Mouse (Mus musculus): ENCODE measurements around the gene Spin1. TPM values are rescaled to one million over a fixed set of nuclear protein-coding genes. Genes with fewer than 3 reads are reported as not detected.
A peak's percentile ranks its signal among the peaks of the same experiment; 100 is the strongest.

Gene Spin1
- polyA plus RNA-seq, 1 experiment from 2014 or later, result 63.4 TPM

GRCm38 (mm10) chr13:51095196-51095715 is 5.4 kb upstream of the Spin1 start:
- H3K4me1 ChIP-seq (replicated peaks), result 0 out of 2 replicates have a peak, but pooled peaks cover 5% of the 10 kb centered on the region
- no peaks in the 10 kb centered on the region for H3K36me3 ChIP-seq
- no peak overlapping the region for H3K4me3 ChIP-seq
- no peak overlapping the region for H3K27ac ChIP-seq (ENCODE audit: poor library complexity, severe bottlenecking)
- 85% methylated on average over 7 of the region's 7 CpGs for WGBS
- H3K27me3 ChIP-seq (replicated peaks), result no peaks in the 10 kb centered on the region
- no peaks in the 10 kb centered on the region for H3K9me3 ChIP-seq (replicated peaks)
- no peak for ATAC-seq (ENCODE audit: insufficient number of reproducible peaks, low FRiP score)
- no peak overlapping the region for H3K4me2 ChIP-seq
- no peak overlapping the region for H3K9ac ChIP-seq

GRCm38 (mm10) chr13:51096644-51097043 is 4.0 kb upstream of the Spin1 start:
- no peaks in the 10 kb centered on the region for H3K27me3 ChIP-seq (replicated peaks)
- H3K4me2 ChIP-seq, result no peak overlapping the region
- WGBS, result 82% methylated on average over 6 of the region's 6 CpGs
- no peak overlapping the region for H3K27ac ChIP-seq (ENCODE audit: poor library complexity, severe bottlenecking)
- no peak overlapping the region for H3K9ac ChIP-seq
- no peaks in the 10 kb centered on the region for H3K9me3 ChIP-seq (replicated peaks)
- no peak for ATAC-seq (ENCODE audit: insufficient number of reproducible peaks, low FRiP score)
- H3K4me3 ChIP-seq, result no peak overlapping the region
- H3K4me1 ChIP-seq (replicated peaks), result 0 out of 2 replicates have a peak, but pooled peaks cover 5% of the 10 kb centered on the region
- H3K36me3 ChIP-seq, result no peaks in the 10 kb centered on the region

GRCm38 (mm10) chr13:51099560-51100232 is 984 bp upstream of the Spin1 start:
- peaks cover 6% of the 10 kb centered on the region for H3K9me3 ChIP-seq (replicated peaks)
- ATAC-seq (ENCODE audit: insufficient number of reproducible peaks, low FRiP score), result no peak

GRCm38 (mm10) chr13:51101016-51101776 is 516 bp downstream of the Spin1 start:
- peak overlapping the region; percentile 62 for H3K4me2 ChIP-seq
- H3K4me3 ChIP-seq, result peak overlapping the region; percentile 91
- peak overlapping the region; percentile 87 for H3K27ac ChIP-seq (ENCODE audit: poor library complexity, severe bottlenecking)
- H3K4me1 ChIP-seq (replicated peaks), result peaks cover 23% of the 10 kb centered on the region; the same call in 1 of the 2 replicates
- ATAC-seq (ENCODE audit: insufficient number of reproducible peaks, low FRiP score), result peak; percentile 83
- peaks cover 6% of the 10 kb centered on the region for H3K9me3 ChIP-seq (replicated peaks)
- WGBS, result 3% methylated on average over 52 of the region's 89 CpGs
- H3K9ac ChIP-seq, result peak overlapping the region; percentile 96
- peaks cover 6% of the 10 kb centered on the region; the same call in 1 of the 2 replicates for H3K36me3 ChIP-seq
- H3K27me3 ChIP-seq (replicated peaks), result no peaks in the 10 kb centered on the region

More at GRCm38 (mm10) chr13:51099560-51100232, 984 bp upstream of the Spin1 start:
- Histone ChIP-seq H3K27ac (ENCODE audit: poor library complexity, severe bottlenecking) (no peak overlapping the region), H3K27me3 (replicated peaks) (no peaks in the 10 kb centered on the region), H3K4me1 (replicated peaks) (peaks cover 19% of the 10 kb centered on the region; the same call in 1 of the 2 replicates), H3K4me3 (peak overlapping the region; percentile 91), H3K36me3 (peaks cover 6% of the 10 kb centered on the region; the same call in 1 of the 2 replicates), H3K9ac (peak overlapping the region; percentile 80), H3K4me2 (peak overlapping the region; percentile 85)
- WGBS, result 8% methylated on average over 26 of the region's 26 CpGs

- WGBS, result 28% methylated on average over 11 of the region's 11 CpGs
- H3K4me2 ChIP-seq, result peak overlapping the region; percentile 62
- H3K9me3 ChIP-seq (replicated peaks), result peaks cover 6% of the 10 kb centered on the region
- peak overlapping the region; percentile 91 for H3K4me3 ChIP-seq
- ATAC-seq (ENCODE audit: insufficient number of reproducible peaks, low FRiP score), result no peak
- peak overlapping the region; percentile 96 for H3K9ac ChIP-seq
- H3K27me3 ChIP-seq (replicated peaks), result no peaks in the 10 kb centered on the region
- H3K36me3 ChIP-seq, result peaks cover 6% of the 10 kb centered on the region; the same call in 1 of the 2 replicates
- peak overlapping the region; percentile 87 for H3K27ac ChIP-seq (ENCODE audit: poor library complexity, severe bottlenecking)
- peaks cover 23% of the 10 kb centered on the region; the same call in 1 of the 2 replicates for H3K4me1 ChIP-seq (replicated peaks)
Measured at GRCm38 (mm10) chr13:51101777-51102132, 1.1 kb downstream of the Spin1 start.

GRCm38 (mm10) chr13:51103111-51103725 is 2.5 kb downstream of the Spin1 start:
- peak overlapping the region; percentile 62 for H3K4me2 ChIP-seq
- 0 out of 2 replicates have a peak overlapping the region, but pooled peaks have one; percentile 16 for H3K9ac ChIP-seq
- no peaks in the 10 kb centered on the region for H3K27me3 ChIP-seq (replicated peaks)
- peaks cover 23% of the 10 kb centered on the region; the same call in 1 of the 2 replicates for H3K4me1 ChIP-seq (replicated peaks)
- no peak for ATAC-seq (ENCODE audit: insufficient number of reproducible peaks, low FRiP score)
- H3K36me3 ChIP-seq, result peaks cover 9% of the 10 kb centered on the region; the same call in 1 of the 2 replicates
- WGBS, result 77% methylated on average over 9 of the region's 9 CpGs
- H3K4me3 ChIP-seq, result no peak overlapping the region
- 0 out of 2 replicates have a peak overlapping the region, but pooled peaks have one; percentile 22 for H3K27ac ChIP-seq (ENCODE audit: poor library complexity, severe bottlenecking)
- peaks cover 6% of the 10 kb centered on the region for H3K9me3 ChIP-seq (replicated peaks)

GRCm38 (mm10) chr13:51103861-51104650 is 3.4 kb downstream of the Spin1 start:
- peaks cover 6% of the 10 kb centered on the region for H3K9me3 ChIP-seq (replicated peaks)
- peaks cover 9% of the 10 kb centered on the region; the same call in 1 of the 2 replicates for H3K36me3 ChIP-seq
- WGBS, result 96% methylated on average over 9 of the region's 9 CpGs
- H3K9ac ChIP-seq, result no peak overlapping the region
- no peak overlapping the region for H3K4me3 ChIP-seq
- H3K27me3 ChIP-seq (replicated peaks), result no peaks in the 10 kb centered on the region
- H3K4me2 ChIP-seq, result no peak overlapping the region
- peaks cover 23% of the 10 kb centered on the region; the same call in 1 of the 2 replicates for H3K4me1 ChIP-seq (replicated peaks)
- ATAC-seq (ENCODE audit: insufficient number of reproducible peaks, low FRiP score), result no peak
- no peak overlapping the region for H3K27ac ChIP-seq (ENCODE audit: poor library complexity, severe bottlenecking)

- WGBS, result 92% methylated on average over 3 of the region's 3 CpGs
- no peak overlapping the region for H3K9ac ChIP-seq
- no peak overlapping the region for H3K4me2 ChIP-seq
Measured at GRCm38 (mm10) chr13:51105861-51106655, 5.4 kb downstream of the Spin1 start.

GRCm38 (mm10) chr13:51106816-51107215 is 6.1 kb downstream of the Spin1 start:
- H3K4me3 ChIP-seq, result no peak overlapping the region
- no peak overlapping the region for H3K9ac ChIP-seq
- no peaks in the 10 kb centered on the region for H3K27me3 ChIP-seq (replicated peaks)
- no peak overlapping the region for H3K27ac ChIP-seq (ENCODE audit: poor library complexity, severe bottlenecking)
- H3K36me3 ChIP-seq, result peaks cover 26% of the 10 kb centered on the region
- ATAC-seq (ENCODE audit: insufficient number of reproducible peaks, low FRiP score), result no peak
- WGBS, result 90% methylated on average over 4 of the region's 4 CpGs
- peaks cover 19% of the 10 kb centered on the region; the same call in 1 of the 2 replicates for H3K4me1 ChIP-seq (replicated peaks)
- H3K9me3 ChIP-seq (replicated peaks), result peaks cover 6% of the 10 kb centered on the region
- no peak overlapping the region for H3K4me2 ChIP-seq

More at GRCm38 (mm10) chr13:51105861-51106655, 5.4 kb downstream of the Spin1 start:
- Histone ChIP-seq H3K4me1 (replicated peaks) (peaks cover 19% of the 10 kb centered on the region; the same call in 1 of the 2 replicates), H3K27ac (ENCODE audit: poor library complexity, severe bottlenecking) (no peak overlapping the region), H3K9me3 (replicated peaks) (peaks cover 6% of the 10 kb centered on the region), H3K27me3 (replicated peaks) (no peaks in the 10 kb centered on the region), H3K4me3 (no peak overlapping the region), H3K36me3 (peaks cover 21% of the 10 kb centered on the region)
- ATAC-seq (ENCODE audit: insufficient number of reproducible peaks, low FRiP score), result no peak

Measured in heart, embryonic 12.5 days (tissue).